Mouse (Mus musculus) adrenal gland, adult 18-20 months (tissue): ENCODE results near the gene Slc16a3. TPM values are rescaled to one million over a fixed set of nuclear protein-coding genes. Genes with fewer than 3 reads are reported as not detected.

Experiments used
- DNase-seq, 2 experiments: peaks; one replicate each; pipeline ENCODE4 v3.0.0; 2021 to 2022; ENCODE audit warnings: low spot score in 2 of 2
- long read RNA-seq, 2 experiments: library from polyadenylated mRNA; stranded (forward); transcript quantifications; one replicate each; pipeline ENCODE4 v2.0.0; 2021
- total RNA-seq, 2 experiments: library from RNA; stranded (reverse); gene quantifications; 1 replicate in 1 of 2; 2 replicates in 1 of 2; pipeline ENCODE4 v1.2.3; 2021

The Slc16a3 gene
- total RNA-seq = 1 to 10 TPM; 1.3 to 4.4 TPM
- long read RNA-seq, experiment 1, full-length matches to known transcripts = 7 of 9 reads
- long read RNA-seq, experiment 1, partial matches to known transcripts = 2 of 9 reads
- long read RNA-seq, experiment 1, other reads (novel, unspliced or antisense) = 0 of 9 reads
- long read RNA-seq, experiment 2, full-length matches to known transcripts = 1 of 1 reads
- long read RNA-seq, experiment 2, partial matches to known transcripts = 0 of 1 reads
- long read RNA-seq, experiment 2, other reads (novel, unspliced or antisense) = 0 of 1 reads

DNA sequence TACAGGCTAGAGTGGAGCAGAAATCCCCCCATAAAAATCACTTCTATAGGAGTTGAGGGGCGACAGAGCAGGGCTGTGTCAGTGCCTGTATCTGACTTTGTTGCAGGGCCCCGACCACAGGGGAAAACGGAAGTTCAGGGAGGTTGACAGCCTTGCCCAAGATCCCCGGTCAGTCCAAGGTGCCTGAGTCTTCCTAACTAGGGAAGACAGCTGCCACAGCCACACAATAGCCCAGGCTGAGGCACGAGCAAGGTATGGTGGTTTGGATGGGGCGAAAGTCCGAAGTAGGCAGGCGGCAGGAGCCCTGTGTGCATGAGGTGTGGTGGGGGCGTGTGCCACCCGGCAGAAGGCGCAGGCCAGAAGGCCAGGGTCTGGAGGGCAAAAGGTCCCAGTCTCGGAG, at the start of gene Slc16a3:
Gene Slc16a3 (plus strand): TSS at position 153 of the 400 bp plus-strand sequence.
- DNase-seq = no peak

DNA sequence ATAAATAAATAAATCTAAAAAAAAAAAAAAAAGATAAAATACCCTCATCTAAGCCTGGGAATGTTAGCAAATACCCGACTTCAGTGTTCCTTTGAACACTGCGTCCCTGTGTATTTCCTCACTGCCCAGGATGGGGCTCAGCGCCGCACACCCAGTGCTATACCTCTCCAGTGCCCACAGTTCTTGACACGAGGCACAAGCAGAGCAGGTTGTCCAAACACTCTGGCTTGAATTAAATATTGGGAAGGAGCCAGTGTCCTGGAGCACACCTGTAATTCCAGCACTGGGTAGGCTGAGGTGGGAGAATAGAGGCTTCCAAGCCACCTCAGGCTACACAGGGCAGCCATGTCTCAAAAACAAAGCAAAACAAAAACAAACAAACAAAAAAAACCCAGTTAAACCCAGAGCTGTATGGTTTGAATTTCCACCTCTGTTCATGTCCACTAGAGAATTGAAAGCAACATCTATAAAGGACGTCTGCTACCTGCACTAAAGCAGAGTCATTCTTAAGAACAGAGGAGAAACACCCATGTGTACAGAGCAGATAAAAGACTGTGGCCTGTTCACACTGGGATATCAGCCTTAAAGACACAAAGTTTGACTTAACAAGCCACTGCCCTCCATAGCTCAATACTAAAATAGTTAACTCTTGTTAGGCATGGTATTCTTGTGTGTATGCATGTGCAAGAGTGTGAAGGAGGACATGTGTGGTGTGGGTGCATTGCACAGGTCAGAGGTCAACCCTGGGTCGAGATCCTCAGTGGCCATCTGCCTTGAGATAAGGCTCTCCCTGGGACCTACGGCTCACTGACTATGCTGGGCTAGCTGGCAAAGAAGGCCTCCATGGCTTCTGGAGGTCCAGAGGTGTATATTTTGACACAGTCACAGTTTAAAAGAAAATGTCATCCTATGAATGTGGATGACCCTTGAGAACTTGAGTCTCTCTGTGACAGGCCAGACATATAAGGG, 47.7 kb upstream of the Slc16a3 start:
- DNase-seq = no peak

DNA sequence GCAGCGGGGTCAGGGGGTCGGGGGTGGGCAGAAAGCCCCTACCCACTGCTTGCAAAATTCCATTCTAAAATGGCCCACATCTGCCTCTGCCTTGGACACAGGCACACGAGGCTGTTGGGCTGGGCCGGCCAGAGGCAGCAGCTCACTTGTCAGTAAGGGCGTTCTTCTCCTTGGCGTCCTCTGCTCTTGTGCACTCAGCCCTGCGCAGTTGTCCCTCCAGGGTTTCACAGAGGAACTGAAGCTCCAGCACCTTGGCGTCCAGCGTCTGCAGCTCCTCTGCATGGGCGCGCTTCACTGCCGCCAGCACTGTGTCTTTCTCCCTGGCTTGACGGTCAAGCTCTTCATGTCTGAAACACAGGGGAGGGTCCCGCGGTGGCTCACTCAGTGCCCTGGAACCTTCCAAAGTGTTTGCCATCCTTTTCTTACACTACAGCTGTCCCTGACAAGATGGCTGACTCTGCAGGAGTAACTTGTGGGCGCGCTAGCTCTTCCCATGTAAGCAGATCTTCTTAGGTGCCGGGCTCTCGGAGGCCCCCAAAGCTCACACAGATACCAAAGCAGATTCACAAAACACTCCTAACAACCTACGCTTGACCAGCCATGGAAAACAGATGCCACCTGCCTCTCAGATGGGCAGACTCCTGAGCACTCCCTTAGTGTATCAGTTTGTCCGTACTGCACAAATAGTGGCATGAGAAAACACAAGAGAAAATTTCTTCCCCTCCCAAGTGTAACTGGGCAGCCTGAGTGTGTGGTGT, 46.4 kb upstream of the Slc16a3 start:
- DNase-seq = no peak

DNA sequence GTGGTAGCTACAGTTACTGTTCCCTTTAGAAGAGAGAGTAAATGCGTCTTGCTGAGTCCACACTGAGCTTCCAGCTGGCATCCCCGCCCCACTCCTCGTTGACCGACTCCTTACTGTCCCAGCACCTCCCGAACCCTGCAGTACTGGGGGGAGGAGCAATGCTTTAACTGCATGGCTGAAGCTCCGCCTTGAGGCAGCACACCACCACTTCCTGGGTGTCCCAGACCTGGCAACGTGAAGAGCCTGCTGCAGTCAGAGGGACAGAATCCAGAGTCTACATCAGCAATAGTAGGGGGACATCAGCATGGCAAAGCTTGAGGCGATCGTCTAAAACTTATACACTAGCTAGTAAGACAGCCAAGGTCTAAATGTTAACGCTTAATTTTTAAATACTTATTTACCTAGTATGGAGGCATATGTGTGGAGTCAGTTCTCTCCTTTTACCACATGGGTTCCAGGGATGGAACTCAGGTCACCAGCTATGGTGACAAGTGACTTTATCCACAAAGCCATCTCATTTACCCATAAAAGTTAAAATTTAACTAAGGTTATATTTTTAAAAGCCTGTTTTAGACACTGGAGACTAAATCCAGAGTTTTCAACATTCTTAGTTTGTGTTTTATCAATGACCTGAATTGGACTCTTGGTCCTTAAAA, 45.7 kb upstream of the Slc16a3 start:
- peak; percentile 26 to 43 for DNase-seq

DNA sequence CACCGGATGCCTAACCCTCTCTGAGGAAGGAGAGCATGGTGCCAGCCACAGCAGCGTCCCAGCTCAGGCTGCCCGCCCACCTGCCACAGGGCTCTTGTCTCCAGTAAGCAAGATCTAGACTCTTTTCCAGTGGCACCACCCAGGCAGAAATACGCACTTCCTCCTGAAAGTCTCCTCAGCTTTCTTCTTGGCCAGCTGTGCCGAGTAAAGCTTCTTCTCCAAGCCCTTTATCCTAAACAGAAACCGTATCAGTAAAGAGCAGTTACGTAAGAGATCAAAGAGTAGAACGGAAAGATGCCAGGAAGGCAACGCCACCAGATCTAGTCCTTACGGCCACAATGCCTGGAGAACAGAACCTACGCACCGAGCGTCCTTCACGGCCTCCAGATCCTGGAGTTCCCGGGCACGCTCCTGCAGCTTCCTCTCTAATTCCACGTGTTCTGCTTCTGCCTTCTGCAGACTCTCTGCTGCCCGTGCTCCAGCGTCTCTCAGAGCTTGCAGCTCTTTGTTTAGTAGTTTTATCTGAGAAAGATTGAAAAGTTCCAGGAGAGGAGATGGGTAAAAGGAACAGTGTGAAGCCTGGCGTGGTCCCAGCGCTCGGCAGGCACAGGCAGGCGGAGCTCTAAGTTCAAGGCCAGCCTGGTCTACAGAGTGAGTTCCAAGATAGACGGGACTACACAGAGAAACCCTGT, 45.0 kb upstream of the Slc16a3 start:
- DNase-seq = peak; percentile 42 to 51

DNA sequence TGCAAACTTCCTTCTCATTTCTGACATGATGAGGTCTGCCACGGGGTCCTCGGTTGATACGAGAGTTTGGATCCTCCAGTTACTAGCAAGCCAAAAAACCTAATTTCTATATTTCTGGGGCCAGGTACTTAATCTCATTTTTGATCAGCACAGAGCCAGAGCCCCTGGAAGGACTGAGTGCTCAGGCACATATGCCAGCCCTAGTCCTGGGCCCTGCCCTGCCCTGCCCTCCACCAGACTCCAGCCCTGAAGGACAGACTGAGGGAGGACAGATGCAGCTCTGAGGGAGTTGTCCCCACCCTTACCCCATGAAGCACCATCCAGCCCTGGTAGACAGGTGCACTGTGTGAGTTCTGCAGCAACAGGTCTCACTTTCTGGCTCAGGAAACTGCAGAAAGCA, 43.7 kb upstream of the Slc16a3 start:
- no peak for DNase-seq

DNA sequence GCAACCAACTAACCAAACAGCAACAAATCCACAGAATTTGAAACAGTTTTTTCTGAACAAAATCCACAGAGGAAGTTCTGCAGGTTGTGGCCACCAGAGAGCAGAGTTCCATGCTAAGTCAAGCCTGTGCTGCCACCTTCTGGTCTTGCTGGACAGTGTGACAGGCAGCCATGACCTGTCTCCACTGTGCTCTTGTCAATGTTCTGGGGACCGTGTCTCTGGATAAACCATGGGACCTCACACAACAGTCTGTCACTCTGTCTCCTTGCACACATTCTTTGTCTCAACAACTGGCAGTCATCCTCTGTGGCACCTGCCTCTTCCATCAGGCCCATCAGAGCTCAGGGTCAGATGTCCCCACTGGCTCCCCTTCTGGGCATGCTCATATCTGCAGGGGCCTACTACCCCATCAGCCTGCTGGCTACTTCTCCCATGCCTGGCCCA, 42.8 kb upstream of the Slc16a3 start:
- peak; percentile 65 to 73 for DNase-seq

DNA sequence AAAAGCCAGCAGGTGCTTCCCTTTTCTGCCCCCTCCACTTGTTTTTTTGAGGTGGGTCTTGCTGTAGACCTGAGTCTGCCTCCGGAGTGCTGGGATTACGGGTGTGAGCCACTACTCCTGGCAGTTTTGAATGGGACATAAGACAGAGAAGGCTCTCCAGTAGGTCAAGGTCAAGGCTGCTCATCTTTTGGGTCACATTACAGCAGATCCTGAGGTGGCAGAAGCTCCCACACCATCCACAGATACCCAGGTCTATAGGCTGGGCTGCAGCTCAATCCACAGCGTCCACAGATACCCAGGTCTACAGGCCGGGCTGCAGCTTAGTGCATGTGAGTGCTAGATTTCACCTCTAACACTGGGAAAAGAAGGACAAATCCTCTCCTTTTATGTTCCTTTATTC, 34.5 kb upstream of the Slc16a3 start:
- DNase-seq = no peak

DNA sequence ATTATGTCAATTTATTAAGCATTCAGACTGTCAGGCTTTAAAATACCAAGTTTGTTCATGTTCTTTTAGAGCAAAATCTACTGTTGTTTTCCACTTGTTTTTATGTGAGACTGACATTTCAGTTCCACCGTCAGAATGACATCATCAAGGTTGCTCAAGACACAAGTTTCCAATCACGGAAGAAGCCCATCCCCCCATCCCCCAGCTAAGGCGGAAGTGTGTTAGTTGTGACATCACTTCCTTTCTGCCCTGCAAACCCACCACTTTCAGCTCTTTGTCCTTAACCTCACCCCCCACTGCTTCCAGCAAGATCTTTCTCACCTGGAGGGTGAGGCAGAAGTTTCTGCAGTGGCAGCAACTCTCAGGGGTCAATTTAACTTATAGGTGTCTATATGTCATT, 31.8 kb upstream of the Slc16a3 start:
- no peak for DNase-seq

DNA sequence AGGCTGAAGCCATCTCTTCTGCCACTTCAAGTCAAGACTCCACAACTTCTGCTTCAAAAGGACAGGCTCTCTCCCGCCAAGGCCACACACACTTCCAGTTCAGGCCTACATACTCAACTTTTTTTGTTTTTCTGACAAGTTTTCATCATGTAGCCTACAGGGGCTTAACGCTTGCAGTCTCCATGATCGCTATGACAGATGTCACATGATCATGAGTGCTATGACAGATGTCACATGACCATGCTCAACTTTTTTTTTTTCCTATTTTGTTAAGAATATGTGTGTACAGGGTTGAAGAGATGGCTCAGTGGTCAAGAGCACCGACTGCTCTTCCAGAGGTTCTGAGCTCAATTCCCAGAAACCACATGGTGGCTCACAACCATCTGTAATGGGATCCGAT, 30.5 kb upstream of the Slc16a3 start:
- DNase-seq = no peak

DNA sequence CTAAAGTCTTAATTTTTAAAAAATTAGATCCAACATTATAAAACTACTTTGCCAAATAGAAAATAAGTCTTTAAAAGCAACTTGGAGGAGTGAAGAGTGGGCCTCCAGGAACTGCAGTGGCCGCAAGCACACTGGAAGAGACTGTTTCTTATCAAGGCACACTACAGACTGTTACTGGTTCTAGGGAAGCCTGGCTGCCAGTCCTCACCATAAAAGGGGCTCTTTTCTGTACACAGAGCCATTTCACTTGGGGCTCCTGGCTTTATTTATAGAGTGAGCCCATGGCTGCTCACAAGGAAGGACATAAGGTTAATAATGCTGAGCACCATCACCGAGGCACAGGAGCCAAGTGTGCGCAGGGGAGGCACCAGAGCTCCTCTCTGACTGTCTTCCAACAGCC, 25.8 kb upstream of the Slc16a3 start:
- no peak for DNase-seq

DNA sequence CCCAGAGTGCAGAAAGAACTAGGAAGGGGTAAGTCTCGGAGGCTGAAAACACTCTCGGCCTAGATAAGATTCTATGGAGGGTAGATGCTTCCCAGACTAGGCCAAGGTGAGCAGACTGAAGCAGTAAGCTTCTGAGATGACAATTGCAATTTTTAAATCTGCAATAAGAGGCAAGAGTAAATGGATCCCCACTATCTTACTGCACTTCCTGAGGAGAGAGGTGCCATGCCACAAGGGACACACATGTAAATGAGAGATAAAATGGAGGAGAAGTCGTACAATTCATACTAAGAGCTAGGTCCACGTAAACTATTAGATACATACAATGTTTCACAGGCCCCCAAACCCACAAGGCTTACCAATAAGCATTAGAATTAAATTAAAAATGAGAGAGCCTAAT, 19.8 kb upstream of the Slc16a3 start:
- no peak for DNase-seq

DNA sequence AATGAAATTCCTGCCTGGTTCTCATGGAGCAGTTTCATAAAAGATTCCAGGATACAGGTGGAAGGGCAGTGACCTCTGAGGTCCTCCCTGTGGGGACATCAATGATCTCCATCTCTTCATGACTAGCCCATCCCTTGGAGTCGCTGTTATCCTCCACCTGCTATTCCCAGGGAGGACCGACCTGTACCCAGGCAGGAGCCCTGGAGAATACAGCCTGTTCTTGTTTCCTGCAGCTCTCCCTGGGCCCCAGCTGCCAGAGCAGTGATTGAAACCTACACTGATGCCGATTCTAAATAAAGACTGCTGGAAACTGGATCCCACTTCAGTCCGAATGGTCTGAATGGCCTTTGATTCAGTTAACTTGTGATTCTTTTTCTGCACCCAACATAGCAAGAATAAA, 16.8 kb upstream of the Slc16a3 start:
- DNase-seq = no peak

DNA sequence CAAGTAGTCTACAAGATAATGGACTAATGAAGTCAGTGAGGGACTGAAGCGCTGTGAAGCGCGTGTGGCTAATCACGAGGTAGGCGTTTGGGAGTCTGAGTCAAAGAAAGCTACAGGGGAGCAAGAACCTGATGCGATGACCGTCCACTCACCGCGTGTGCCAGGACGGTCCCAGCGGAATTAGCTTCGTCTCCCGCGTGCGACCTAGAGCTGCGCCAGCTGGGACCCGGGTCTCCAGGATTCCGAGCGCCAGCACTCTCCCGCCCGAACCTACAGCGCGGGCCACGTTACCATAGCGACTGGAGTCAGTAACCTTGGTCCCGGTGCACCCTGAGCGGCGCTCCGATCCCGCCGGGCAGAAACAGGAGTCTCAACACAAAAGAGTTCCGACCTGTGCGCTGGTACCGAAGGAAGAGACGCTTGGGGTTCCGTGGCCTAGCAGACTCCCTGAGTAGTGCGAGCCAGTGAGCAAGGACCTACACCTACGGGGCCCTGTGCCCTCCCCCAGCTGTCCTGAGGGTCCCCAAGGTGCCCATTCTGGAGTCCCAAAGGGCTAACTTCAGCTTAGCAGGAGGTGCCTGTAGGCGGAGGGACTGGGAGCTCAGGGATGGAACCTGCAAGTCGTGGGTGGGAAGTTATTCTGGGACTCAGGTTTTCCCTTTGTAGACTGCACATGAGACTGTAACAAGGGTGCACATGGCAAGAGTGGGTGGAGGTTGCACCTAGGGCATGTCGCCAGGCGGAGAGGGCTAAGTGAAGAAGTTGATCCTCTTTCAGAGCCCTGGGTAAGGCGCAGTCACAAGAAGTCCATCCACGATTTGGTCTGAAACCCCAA, 15.5 kb upstream of the Slc16a3 start, which contains the start of gene Ccdc57:
Gene Ccdc57 (minus strand): TSS at position 309 of the 835 bp plus-strand sequence.
- peak; percentile 86 to 91 for DNase-seq

DNA sequence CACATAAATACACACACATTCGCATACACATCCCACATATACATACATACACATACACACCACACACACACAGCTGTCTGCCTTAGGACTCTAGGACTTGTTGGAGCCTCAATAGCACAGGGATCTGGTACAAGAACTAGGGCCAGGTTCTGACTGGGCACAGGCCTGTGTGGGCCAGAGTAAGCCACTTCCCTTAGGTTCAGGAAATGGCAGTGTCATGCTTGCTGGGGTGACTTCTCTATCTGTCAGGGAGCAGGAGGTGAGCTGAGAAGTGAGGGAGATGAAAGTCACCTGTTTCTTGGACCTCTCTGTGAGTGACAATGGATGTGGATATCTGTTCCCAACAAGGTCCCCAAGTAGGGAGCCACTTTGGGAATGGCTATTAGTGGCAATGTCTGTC, 10.3 kb upstream of the Slc16a3 start:
- no peak for DNase-seq

DNA sequence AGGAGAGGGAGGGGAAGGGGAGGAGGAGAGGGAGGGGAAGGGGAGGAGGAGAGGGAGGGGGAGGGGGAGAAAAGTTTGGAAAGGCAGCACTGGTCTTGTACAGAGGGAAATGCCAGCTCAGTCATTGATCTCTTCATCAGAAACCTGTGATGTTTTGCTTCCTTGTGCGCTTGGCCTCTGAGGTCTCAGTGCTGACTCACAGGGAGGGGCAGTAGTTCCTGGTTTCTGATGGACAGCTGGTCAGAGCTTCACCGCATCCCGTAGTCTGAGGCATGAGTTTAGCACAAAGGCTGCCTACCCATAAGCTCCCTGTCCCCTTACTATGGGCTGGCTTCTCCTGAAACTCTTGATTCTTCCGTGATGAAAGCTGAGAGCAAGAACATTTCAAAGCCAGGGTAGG, 9.5 kb upstream of the Slc16a3 start:
- DNase-seq = no peak

DNA sequence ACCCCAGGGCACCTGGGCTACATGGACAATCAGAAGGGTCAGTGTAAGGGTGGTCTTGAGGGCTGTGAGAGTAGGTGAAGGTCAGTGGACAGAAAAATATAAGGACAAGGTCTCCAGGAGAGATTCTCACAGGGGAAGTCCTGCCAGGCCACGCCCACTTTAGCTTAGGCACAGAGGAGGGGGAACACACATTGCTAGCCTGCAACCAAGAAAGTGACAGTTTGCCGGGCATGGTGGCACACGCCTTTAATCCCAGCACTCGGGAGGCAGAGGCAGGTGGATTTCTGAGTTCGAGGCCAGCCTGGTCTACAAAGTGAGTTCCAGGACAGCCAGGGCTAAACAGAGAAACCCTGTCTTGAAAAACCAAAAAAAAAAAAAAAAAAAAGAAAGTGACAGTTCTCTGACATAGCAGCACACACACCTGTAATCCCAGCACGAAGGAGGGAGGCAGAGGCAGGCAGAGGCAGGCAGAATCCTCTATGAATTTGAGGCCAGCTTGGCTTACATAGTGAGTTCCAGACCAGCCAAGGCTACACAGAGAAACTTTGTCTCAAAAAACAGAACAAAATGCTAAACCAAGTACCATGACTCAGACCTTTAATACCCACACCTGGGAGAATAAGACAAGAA, 8.5 kb upstream of the Slc16a3 start:
- no peak for DNase-seq

DNA sequence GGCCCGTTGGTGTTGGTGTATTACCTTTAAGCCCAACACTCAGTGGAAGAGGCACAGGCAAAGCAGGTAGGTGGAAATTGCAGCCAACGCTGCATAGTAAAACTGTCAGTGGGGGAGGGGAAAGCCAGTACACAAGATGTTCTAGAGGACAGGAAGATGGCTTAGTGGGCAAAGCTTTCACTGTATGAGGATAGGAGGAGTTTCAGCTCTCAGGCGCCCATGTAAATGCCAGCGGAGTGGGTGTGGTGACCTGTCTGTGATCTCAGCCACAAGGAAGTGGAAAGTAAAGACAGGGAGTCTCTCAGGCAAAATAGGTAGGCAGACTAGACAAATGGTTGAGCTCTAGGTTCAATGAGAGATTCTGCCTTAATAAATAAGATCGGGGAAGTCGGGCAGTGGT, 7.3 kb upstream of the Slc16a3 start:
- DNase-seq = no peak

DNA sequence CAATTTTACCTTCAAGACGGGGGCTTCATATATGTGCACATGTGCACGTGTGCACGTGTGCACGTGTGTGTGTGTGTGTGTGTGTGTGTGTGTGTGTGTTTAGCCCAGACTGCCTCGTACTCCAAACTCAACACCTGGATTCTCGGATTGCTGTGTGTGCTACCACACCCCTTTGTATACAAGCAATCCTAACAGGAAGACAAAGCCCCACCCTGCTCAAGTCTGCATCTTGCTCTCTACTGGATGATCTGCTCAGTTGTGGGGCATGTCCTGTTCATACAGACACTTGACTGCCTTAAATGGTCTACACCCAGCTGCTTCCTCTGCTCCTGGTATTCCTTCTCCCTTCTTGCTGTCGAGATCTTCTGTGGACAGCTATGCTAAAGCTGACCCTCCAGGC, 3.0 kb upstream of the Slc16a3 start:
- DNase-seq = no peak
